Mouse (Mus musculus): ENCODE data around the gene Golga7b. TPM values are rescaled to one million over a fixed set of nuclear protein-coding genes. Genes with fewer than 3 reads are reported as not detected.

Gene Golga7b
- polyA plus RNA-seq, 1 experiment from 2014 or later, result 6.7 TPM

DNA sequence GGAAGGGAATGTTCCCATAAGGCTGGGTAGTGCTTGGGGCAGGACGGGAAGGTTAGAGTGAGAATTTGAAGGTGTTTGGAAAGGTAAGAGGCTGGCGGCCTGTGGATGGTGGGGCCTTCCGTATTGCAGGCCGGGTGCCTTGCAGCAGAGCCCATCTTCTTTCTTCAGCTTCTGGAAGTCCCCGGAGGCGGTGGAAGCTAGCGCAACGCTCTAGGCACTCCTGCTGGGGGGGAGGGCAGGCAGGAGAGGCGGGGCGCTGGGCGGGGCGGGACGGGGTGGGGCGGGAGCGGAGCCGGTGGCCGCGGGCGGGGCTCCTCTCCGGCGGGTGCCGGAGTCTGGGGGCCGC lies 8.0 kb downstream of the Golga7b start:
- H3K36me3 ChIP-seq, result no peaks in the 10 kb centered on the region
- H3K4me3 ChIP-seq (replicated peaks), result peak overlapping the region; percentile 38
- 2% methylated on average over 18 of the region's 23 CpGs for WGBS
- no peaks in the 10 kb centered on the region for H3K9me3 ChIP-seq (replicated peaks)
- H3K27ac ChIP-seq (replicated peaks), result no peak overlapping the region
- H3K4me1 ChIP-seq, result peaks cover 9% of the 10 kb centered on the region
- ATAC-seq (ENCODE audit: insufficient number of reproducible peaks, low FRiP score, low TSS enrichment, low read depth), result peak; percentile 37; the same call in 1 of the 2 replicates
- peaks cover 14% of the 10 kb centered on the region for H3K27me3 ChIP-seq
- H3K9ac ChIP-seq, result no peak overlapping the region
- H3K4me2 ChIP-seq (replicated peaks), result peak overlapping the region; percentile 58

DNA sequence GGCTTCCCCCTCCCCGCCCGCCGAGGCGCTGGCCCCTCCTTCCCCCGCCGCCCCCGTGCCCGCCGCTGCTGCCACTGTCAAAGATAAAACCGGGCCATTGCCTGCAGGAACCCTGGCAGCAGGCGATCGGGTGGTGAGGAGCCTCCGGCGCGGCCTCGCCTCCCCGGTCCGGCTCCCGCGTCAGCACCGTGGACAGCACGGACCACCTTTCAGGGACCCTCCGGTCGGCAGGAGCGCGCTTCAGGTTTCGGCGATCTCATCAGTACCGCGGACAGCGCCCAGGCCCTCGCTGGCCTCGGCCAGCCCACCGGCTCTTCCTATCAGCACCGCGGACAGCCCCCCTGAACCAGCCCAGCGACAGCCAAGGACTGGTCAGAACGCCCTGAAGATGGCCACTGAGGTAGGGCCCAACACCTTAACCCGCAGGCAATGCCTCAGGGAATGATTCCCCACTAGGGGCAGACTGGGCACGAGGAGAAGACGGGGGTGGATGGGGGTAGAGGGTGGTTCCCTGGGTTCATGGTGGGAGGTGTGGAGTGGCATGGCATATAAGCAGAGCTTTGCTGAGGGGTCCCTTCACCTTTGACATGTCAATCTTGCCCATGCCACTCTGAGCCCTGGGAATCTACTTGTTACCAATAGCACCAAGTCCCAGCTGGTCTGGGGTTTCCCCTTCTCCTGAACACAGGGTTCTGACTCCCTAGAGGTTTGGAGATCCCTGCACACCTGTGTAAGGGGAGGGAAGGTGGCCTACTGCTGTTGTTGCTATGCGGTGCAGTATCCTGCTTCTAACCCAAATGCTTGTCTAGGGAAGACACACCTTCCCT lies 8.6 kb downstream of the Golga7b start:
- H3K9me3 ChIP-seq (replicated peaks), result no peaks in the 10 kb centered on the region
- no peak overlapping the region for H3K9ac ChIP-seq
- WGBS, result 4% methylated on average over 30 of the region's 42 CpGs
- H3K27ac ChIP-seq (replicated peaks), result no peak overlapping the region
- H3K27me3 ChIP-seq, result peaks cover 14% of the 10 kb centered on the region
- H3K4me3 ChIP-seq (replicated peaks), result peak overlapping the region; percentile 38
- ATAC-seq (ENCODE audit: insufficient number of reproducible peaks, low FRiP score, low TSS enrichment, low read depth), result peak; percentile 78
- peaks cover 9% of the 10 kb centered on the region for H3K4me1 ChIP-seq
- peak overlapping the region; percentile 58 for H3K4me2 ChIP-seq (replicated peaks)
- no peaks in the 10 kb centered on the region for H3K36me3 ChIP-seq

- Histone ChIP-seq H3K9ac (no peak overlapping the region), H3K4me2 (replicated peaks) (peak overlapping the region; percentile 58; the same call in 1 of the 2 replicates), H3K27me3 (peaks cover 14% of the 10 kb centered on the region), H3K36me3 (no peaks in the 10 kb centered on the region), H3K4me3 (replicated peaks) (peak overlapping the region; percentile 38; the same call in 1 of the 2 replicates), H3K27ac (replicated peaks) (no peak overlapping the region), H3K9me3 (replicated peaks) (no peaks in the 10 kb centered on the region), H3K4me1 (peaks cover 9% of the 10 kb centered on the region)
- WGBS, result 73% methylated on average over 12 of the region's 12 CpGs
- no peak for ATAC-seq (ENCODE audit: insufficient number of reproducible peaks, low FRiP score, low TSS enrichment, low read depth)
Measured at GRCm38 (mm10) chr19:42256611-42257240, 9.4 kb downstream of the Golga7b start.

- no peaks in the 10 kb centered on the region for H3K9me3 ChIP-seq (replicated peaks)
- WGBS, result 86% methylated on average over 12 of the region's 12 CpGs
- no peak overlapping the region for H3K4me3 ChIP-seq (replicated peaks)
Measured at GRCm38 (mm10) chr19:42257241-42257635, 9.9 kb downstream of the Golga7b start.

GRCm38 (mm10) chr19:42258031-42258430 lies 10.7 kb downstream of the Golga7b start:
- ATAC-seq (ENCODE audit: insufficient number of reproducible peaks, low FRiP score, low TSS enrichment, low read depth), result no peak
- Histone ChIP-seq H3K27ac (replicated peaks) (no peak overlapping the region), H3K9me3 (replicated peaks) (no peaks in the 10 kb centered on the region), H3K4me2 (replicated peaks) (no peak overlapping the region), H3K27me3 (peaks cover 14% of the 10 kb centered on the region), H3K4me3 (replicated peaks) (no peak overlapping the region), H3K36me3 (no peaks in the 10 kb centered on the region), H3K4me1 (peaks cover 9% of the 10 kb centered on the region), H3K9ac (no peak overlapping the region)
- 67% methylated on average over 3 of the region's 3 CpGs for WGBS

More at GRCm38 (mm10) chr19:42257241-42257635, 9.9 kb downstream of the Golga7b start:
- peaks cover 14% of the 10 kb centered on the region for H3K27me3 ChIP-seq
- H3K27ac ChIP-seq (replicated peaks), result no peak overlapping the region
- peaks cover 9% of the 10 kb centered on the region for H3K4me1 ChIP-seq
- no peak for ATAC-seq (ENCODE audit: insufficient number of reproducible peaks, low FRiP score, low TSS enrichment, low read depth)
- H3K36me3 ChIP-seq, result no peaks in the 10 kb centered on the region
- no peak overlapping the region for H3K4me2 ChIP-seq (replicated peaks)
- no peak overlapping the region for H3K9ac ChIP-seq

GRCm38 (mm10) chr19:42258596-42258995 lies 11.2 kb downstream of the Golga7b start:
- 59% methylated on average over 5 of the region's 5 CpGs for WGBS
- Histone ChIP-seq H3K4me3 (replicated peaks) (no peak overlapping the region), H3K4me1 (peaks cover 9% of the 10 kb centered on the region), H3K27ac (replicated peaks) (no peak overlapping the region), H3K4me2 (replicated peaks) (no peak overlapping the region), H3K36me3 (no peaks in the 10 kb centered on the region), H3K9ac (no peak overlapping the region), H3K27me3 (peaks cover 14% of the 10 kb centered on the region), H3K9me3 (replicated peaks) (no peaks in the 10 kb centered on the region)
- ATAC-seq (ENCODE audit: insufficient number of reproducible peaks, low FRiP score, low TSS enrichment, low read depth), result no peak

DNA sequence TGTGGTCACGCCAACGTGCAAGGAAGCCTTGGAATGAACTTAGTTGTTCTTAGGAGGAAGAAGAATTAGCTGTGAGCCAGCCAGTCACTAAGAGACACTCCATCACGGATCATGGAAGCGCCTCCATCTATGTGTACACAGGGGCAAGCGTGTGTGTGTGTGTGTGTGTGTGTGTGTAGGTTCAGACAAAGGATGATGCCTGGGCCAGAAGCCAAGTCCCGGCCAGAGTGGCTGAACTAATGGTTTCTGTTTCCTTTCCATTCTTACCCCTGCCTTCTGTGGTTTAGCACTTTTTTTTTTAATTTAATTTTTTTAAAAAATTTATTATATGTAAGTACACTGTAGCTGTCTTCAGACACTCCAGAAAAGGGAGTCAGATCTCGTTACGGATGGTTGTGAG lies 13.1 kb downstream of the Golga7b start:
- H3K4me3 ChIP-seq (replicated peaks), result no peak overlapping the region
- no peak for ATAC-seq (ENCODE audit: insufficient number of reproducible peaks, low FRiP score, low TSS enrichment, low read depth)
- H3K9ac ChIP-seq, result no peak overlapping the region
- peaks cover under 1% of the 10 kb centered on the region for H3K27me3 ChIP-seq
- no peak overlapping the region for H3K27ac ChIP-seq (replicated peaks)
- H3K36me3 ChIP-seq, result no peaks in the 10 kb centered on the region
- no peaks in the 10 kb centered on the region for H3K9me3 ChIP-seq (replicated peaks)
- H3K4me1 ChIP-seq, result peaks cover 6% of the 10 kb centered on the region
- WGBS, result 82% methylated on average over 8 of the region's 8 CpGs
- no peak overlapping the region for H3K4me2 ChIP-seq (replicated peaks)

GRCm38 (mm10) chr19:42263524-42263923 lies 16.1 kb downstream of the Golga7b start:
- Histone ChIP-seq H3K9me3 (replicated peaks) (no peaks in the 10 kb centered on the region), H3K27ac (replicated peaks) (no peak overlapping the region), H3K27me3 (0 out of 2 replicates have a peak, but pooled peaks cover 4% of the 10 kb centered on the region), H3K36me3 (no peaks in the 10 kb centered on the region), H3K4me1 (peaks cover 4% of the 10 kb centered on the region), H3K4me3 (replicated peaks) (no peak overlapping the region), H3K9ac (no peak overlapping the region), H3K4me2 (replicated peaks) (no peak overlapping the region)
- ATAC-seq (ENCODE audit: insufficient number of reproducible peaks, low FRiP score, low TSS enrichment, low read depth), result no peak
- WGBS, result 29% methylated on average over 3 of the region's 3 CpGs

DNA sequence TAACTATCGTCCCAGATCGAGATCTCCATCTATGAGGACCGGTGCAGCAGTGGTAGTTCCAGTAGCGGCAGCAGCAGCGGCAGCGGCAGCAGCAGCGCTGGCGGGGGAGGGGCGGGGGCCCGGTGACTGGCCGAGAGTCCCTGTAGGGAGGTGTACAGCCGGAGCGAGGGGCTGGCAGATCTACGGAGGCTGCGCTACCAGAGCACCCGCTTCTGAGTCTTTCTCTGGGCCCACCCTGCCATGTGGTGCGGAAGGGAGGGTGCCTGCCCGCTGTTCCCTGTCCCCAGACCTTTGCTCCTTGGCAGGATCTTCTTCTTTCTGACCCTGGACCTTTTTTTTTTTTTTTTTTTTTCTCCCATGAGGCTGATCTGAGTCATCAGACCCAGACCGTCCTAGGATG lies 21.0 kb downstream of the Golga7b start:
- Histone ChIP-seq H3K27me3 (0 out of 2 replicates have a peak, but pooled peaks cover 4% of the 10 kb centered on the region), H3K4me1 (peaks cover 4% of the 10 kb centered on the region), H3K9me3 (replicated peaks) (no peaks in the 10 kb centered on the region), H3K9ac (no peak overlapping the region), H3K4me3 (replicated peaks) (no peak overlapping the region), H3K4me2 (replicated peaks) (peak overlapping the region; percentile 39), H3K36me3 (no peaks in the 10 kb centered on the region), H3K27ac (replicated peaks) (no peak overlapping the region)
- WGBS, result 2% methylated on average over 19 of the region's 19 CpGs
- ATAC-seq (ENCODE audit: insufficient number of reproducible peaks, low FRiP score, low TSS enrichment, low read depth), result no peak

- H3K27ac ChIP-seq (replicated peaks), result no peak overlapping the region
- WGBS, result 73% methylated on average over 6 of the region's 6 CpGs
- H3K9ac ChIP-seq, result no peak overlapping the region
- H3K4me2 ChIP-seq (replicated peaks), result no peak overlapping the region
- H3K9me3 ChIP-seq (replicated peaks), result no peaks in the 10 kb centered on the region
- peaks cover 4% of the 10 kb centered on the region for H3K4me1 ChIP-seq
- ATAC-seq (ENCODE audit: insufficient number of reproducible peaks, low FRiP score, low TSS enrichment, low read depth), result no peak
- H3K27me3 ChIP-seq, result 0 out of 2 replicates have a peak, but pooled peaks cover 4% of the 10 kb centered on the region
- H3K4me3 ChIP-seq (replicated peaks), result no peak overlapping the region
- no peaks in the 10 kb centered on the region for H3K36me3 ChIP-seq
Measured at GRCm38 (mm10) chr19:42270119-42270518, 22.7 kb downstream of the Golga7b start.

GRCm38 (mm10) chr19:42271182-42271581 lies 23.8 kb downstream of the Golga7b start:
- no peak for ATAC-seq (ENCODE audit: insufficient number of reproducible peaks, low FRiP score, low TSS enrichment, low read depth)

More at GRCm38 (mm10) chr19:42271182-42271581, 23.8 kb downstream of the Golga7b start:
- Histone ChIP-seq H3K27ac (replicated peaks) (no peak overlapping the region), H3K9ac (no peak overlapping the region), H3K4me2 (replicated peaks) (no peak overlapping the region), H3K4me1 (peaks cover 4% of the 10 kb centered on the region), H3K9me3 (replicated peaks) (no peaks in the 10 kb centered on the region), H3K4me3 (replicated peaks) (no peak overlapping the region), H3K27me3 (0 out of 2 replicates have a peak, but pooled peaks cover 4% of the 10 kb centered on the region), H3K36me3 (no peaks in the 10 kb centered on the region)
- whole genome bisulfite sequencing, result 77% methylated on average over 7 of the region's 7 CpGs

Data from embryonic facial prominence, embryonic 15.5 days (tissue).